Mouse (Mus musculus): ENCODE measurements around the gene H13.

- TF ChIP-seq CTCF (conservative IDR thresholded peaks at IDR 0.05 in 1 of 2, IDR thresholded peaks at IDR 0.05 in 1 of 2; ENCODE audit: low read depth in 2 of 2, low read length in 2 of 2), result peak; percentile 8 to 86; a peak in 2 of 4 replicates
- no peak for TF ChIP-seq USF2 (conservative IDR thresholded peaks at IDR 0.05; ENCODE audit: low read depth, low read length)
- TF ChIP-seq GABPA (IDR thresholded peaks at IDR 0.05; ENCODE audit: insufficient replicate concordance, low read depth, low read length), result no peak
Observed at GRCm38 (mm10) chr2:152657398-152657797, 11.9 kb upstream of the H13 start.
